Mouse (Mus musculus) kidney, postnatal 25 days (tissue): ENCODE data around the gene Gm10271.

Experiments used
- DNase-seq, 2 experiments: peaks; one replicate each; pipeline ENCODE4 v3.0.0; 2021; ENCODE audit warnings: mixed read lengths in 2 of 2

Gm10271 gene

GRCm38 (mm10) chr10:116977858-116978257, 5.4 kb upstream of the Gm10271 start:
- peak; percentile 44 to 57 for DNase-seq

DNA sequence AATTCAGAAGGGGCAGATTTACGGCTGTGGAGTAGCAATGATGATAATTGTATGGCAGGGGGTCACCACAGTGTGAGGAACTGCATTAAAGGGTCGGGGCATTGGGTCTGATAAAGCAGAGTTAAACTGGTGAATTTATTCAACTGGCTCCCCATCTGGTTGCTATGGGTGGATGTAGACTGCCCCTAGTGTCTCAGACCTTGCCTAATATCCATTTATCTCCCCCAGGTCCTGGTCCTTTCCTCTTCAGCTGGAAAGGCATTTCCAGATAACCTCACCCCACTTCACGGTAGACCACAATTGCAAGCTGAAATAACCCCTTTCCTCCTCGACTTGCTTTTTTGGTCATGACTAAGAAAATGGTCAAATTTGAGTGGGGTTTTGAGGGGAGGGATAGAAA, 5.0 kb upstream of the Gm10271 start:
- no peak for DNase-seq

DNA sequence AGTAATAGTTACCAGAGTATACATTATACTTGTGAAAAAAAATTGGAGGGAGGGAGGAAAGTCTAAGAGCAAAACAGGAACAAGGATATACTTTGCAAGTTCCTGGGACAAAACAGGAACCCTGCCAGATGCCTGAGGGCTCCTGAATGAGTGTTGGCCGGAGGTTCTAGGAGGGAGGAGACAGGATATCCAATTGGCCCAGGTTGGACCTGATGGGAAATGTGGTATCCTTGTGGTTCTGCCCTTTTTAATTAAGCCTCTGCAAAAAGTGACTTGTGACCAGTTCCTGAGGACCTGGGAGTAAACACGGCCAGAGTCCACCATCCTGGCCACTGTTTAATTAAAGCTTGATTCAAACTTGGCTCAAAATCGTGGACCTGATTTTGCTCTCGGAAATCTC, 3.7 kb downstream of the Gm10271 start:
- peak; percentile 85 to 90 for DNase-seq

GRCm38 (mm10) chr10:116966065-116966464, 6.3 kb downstream of the Gm10271 start:
- DNase-seq: peak; percentile 81 to 93

DNA sequence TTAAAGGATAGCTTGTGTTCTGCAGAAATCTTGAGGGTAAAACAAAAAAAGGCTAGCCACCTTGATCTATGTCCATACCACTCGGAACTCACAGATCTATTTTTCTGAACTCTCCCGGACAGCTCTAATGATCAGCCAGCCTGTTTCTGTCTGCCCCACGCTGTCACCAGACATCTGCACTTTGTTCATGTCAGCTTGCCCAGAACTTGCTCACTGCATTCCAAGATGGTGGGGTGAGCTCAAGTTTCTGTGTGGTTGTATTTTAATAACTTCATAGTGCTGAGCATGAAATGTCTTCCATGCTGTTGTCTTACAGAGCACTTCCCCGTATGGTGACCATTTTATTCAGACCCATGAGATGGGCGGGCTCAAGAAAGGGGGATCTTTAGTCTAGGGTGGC, 7.1 kb downstream of the Gm10271 start:
- DNase-seq: peak; percentile 40 to 63

DNA sequence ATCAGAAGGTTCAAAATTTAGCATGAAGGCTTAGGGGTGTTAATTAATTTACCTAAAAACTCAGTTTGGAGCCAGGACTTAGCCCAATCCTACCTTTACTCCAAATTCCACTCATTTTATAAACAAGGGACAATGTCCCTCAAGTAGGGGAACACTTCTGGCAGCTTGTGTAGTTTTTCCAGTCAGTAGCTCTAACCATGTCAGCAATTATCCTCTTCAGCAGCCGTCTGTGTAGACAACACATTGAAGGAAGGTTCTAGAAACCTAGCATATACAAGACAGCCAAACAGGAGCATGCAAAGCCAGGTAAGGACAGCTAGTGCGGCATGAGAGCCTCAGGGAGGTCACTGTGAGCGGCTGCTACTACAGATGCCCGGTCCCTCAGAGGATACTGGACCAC, 7.8 kb downstream of the Gm10271 start:
- DNase-seq: peak in 1 of 2 experiments; percentile 46

- DNase-seq: peak in 1 of 2 experiments; percentile 63
These were observed 8.3 kb downstream of the Gm10271 start for GRCm38 (mm10) chr10:116964084-116964483.

GRCm38 (mm10) chr10:116962803-116963202, 9.6 kb downstream of the Gm10271 start:
- DNase-seq: peak in 1 of 2 experiments; percentile 57

GRCm38 (mm10) chr10:116962152-116962551, 10.3 kb downstream of the Gm10271 start:
- peak in 1 of 2 experiments; percentile 70 for DNase-seq

GRCm38 (mm10) chr10:116957867-116958551, 14.4 kb downstream of the Gm10271 start:
- no peak for DNase-seq

GRCm38 (mm10) chr10:116956483-116957158, 15.8 kb downstream of the Gm10271 start:
- DNase-seq: no peak

GRCm38 (mm10) chr10:116955191-116955590, 17.2 kb downstream of the Gm10271 start:
- no peak for DNase-seq

GRCm38 (mm10) chr10:116950886-116951285, 21.5 kb downstream of the Gm10271 start:
- no peak for DNase-seq

GRCm38 (mm10) chr10:116950009-116950769, 22.2 kb downstream of the Gm10271 start, which contains the start of gene Rab3ip:
TSS of gene Rab3ip (minus strand) at chr10:116950769.
- peak; percentile 92 to 94 for DNase-seq

- DNase-seq: peak in 1 of 2 experiments; percentile 24
These were observed 23.0 kb downstream of the Gm10271 start for GRCm38 (mm10) chr10:116949111-116950008.

DNA sequence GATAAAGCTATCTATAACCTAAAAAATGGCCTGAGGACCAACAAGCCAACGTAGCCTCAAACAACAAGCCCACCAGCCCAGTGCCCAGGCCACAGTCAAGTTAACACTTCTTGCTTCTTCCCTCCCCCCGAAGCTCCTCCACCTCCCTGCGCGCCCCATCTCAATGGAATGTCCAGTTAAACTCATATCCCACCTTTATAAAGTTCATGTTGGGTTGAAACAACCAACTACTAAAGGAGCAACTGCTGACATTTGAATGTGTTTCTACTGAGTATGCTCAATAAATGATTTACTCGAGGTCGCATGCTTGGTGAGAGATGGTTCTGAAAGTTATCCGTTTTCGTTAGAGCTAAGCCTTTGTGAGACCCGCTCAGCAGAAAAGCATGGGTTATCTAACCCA, 24.0 kb downstream of the Gm10271 start:
- peak; percentile 53 to 57 for DNase-seq

- no peak for DNase-seq
These were observed 27.5 kb downstream of the Gm10271 start for GRCm38 (mm10) chr10:116944940-116945339.

GRCm38 (mm10) chr10:116944144-116944543, 28.3 kb downstream of the Gm10271 start:
- DNase-seq: peak in 1 of 2 experiments; percentile 24

DNA sequence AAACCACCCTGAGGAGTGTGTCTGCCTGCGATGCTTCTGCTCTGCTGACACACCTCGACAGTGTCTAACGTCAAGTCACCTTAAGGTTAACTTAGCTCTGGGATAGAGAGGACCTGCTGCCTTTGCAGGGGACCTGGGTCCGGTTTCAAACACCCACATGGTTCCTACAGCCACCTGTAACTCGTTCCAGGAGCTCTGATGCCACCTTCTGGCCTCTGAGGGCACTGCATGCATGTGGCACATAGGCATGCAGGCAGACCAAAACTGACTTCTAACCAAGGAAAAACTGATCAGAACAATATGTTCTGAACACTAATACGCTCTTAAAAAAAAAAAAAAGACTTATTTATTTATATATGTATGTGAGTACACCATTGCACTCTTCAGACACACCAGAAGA, 29.4 kb downstream of the Gm10271 start:
- peak in 1 of 2 experiments; percentile 51 for DNase-seq

DNA sequence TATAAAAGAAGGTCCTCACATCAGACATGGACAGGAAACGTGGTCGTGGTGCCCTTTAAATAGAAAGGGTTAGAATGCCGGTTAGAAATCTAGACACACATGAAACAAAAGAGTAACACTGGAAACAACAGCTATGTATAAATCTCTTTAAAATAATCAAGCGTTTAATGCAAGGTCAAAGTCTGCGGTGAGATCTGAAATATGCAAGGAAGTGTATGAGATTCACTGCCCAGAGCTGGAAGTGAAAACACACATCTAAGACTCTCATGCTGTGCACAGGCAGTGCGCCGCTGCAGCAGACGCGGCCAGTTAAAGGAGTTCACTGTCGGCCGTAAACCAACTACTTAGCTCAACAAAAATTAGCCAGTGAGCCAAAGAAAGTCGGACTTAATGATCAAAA, 37.4 kb downstream of the Gm10271 start:
- no peak for DNase-seq

GRCm38 (mm10) chr10:116933794-116934193, 38.6 kb downstream of the Gm10271 start:
- DNase-seq: no peak

DNA sequence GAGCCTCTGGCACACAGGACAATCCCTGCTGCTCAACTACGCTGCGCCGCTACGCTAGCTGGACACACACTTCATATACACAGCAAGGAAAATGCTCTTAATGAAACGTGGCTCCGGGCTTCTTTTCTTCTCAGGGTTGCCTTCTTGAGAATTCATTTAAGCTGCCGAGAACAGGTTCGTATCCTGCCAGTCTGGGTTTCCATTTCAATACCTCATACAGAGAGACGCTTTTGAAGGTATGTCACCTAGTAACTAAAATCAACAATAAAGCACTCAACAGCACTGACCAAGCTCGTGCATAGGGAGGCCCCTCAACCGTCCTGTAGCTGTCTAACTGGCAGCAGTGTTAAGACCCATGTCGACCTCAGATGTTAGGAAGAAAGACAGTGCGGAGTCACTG, 40.0 kb downstream of the Gm10271 start:
- DNase-seq: no peak
